ENCODE assay signal across 17 mouse cellular contexts in genomic region chr11:70189319-70190134, GRCm38 (mm10). TPM values are rescaled to one million over a fixed set of nuclear protein-coding genes. Genes with fewer than 3 reads are reported as not detected.
DNase-seq lines count a peak whose midpoint lies in the region; ATAC-seq and TF ChIP-seq lines count a peak whose summit lies in the region.
"Had no signal": no experiment of that assay in that cellular context is flagged by ENCODE, and none has a peak within 500 bp of the region (broad histone marks: within the 10 kb centered on the region; RNA-seq: fewer than 3 reads in every experiment).

No protein-coding gene starts in this region.

- H3K36me3 ChIP-seq in neural tube, embryonic 12.5 days: no peaks in the 10 kb centered on the region
- H3K36me3 ChIP-seq in stomach, embryonic 15.5 days: no peaks in the 10 kb centered on the region
- H3K36me3 ChIP-seq in forebrain, embryonic 11.5 days (ENCODE audit: control insufficient read depth, insufficient read depth, low read length): no peaks in the 10 kb centered on the region
- H3K36me3 ChIP-seq in hindbrain, embryonic 11.5 days (ENCODE audit: control insufficient read depth, insufficient read depth, low read length): no peaks in the 10 kb centered on the region
- H3K36me3 ChIP-seq: embryonic facial prominence, embryonic 10.5 days; forebrain, embryonic 10.5 days; G1E; intestine, embryonic 15.5 days; liver, embryonic 12.5 days had no signal

- no peak overlapping the region for H3K27ac ChIP-seq in neural tube, embryonic 12.5 days
- peak overlapping the region; percentile 6; the same call in 1 of the 2 replicates for H3K27ac ChIP-seq in stomach, embryonic 15.5 days
- H3K27ac ChIP-seq in forebrain, embryonic 11.5 days (ENCODE audit: low read depth, low read length): no peak overlapping the region
- H3K27ac ChIP-seq in hindbrain, embryonic 11.5 days (ENCODE audit: low read depth, low read length): no peak overlapping the region
- H3K27ac ChIP-seq: embryonic facial prominence, embryonic 10.5 days; forebrain, embryonic 10.5 days; heart, adult 2 months; intestine, embryonic 15.5 days; liver, embryonic 12.5 days had no signal

- no peak for DNase-seq in neural tube, embryonic 10.5 days (ENCODE audit: extremely low spot score, low spot score)
- peak; percentile 74 for DNase-seq in Patski (ENCODE audit: low read depth, low spot score)
- DNase-seq in adrenal gland, postnatal 14 days: peak; percentile 86
- no peak for DNase-seq in forebrain, embryonic 11.5 days (ENCODE audit: low spot score)
- DNase-seq in hindbrain, embryonic 11.5 days (ENCODE audit: low spot score): no peak
- DNase-seq: cerebellum, adult 9-11 months; heart, adult 2 months; heart, postnatal 14 days; lung, postnatal 36 days had no signal

- in situ Hi-C loops in Patski (cut with MboI; ENCODE audit: low pct_unique_long_range_greater_than_20kb): no loop called here

- TF ChIP-seq CTCF in Patski (IDR thresholded peaks at IDR 0.05): no peak

- H3K4me3 ChIP-seq in neural tube, embryonic 12.5 days: no peak overlapping the region
- no peak overlapping the region for H3K4me3 ChIP-seq in stomach, embryonic 15.5 days (replicated peaks)
- no peak overlapping the region for H3K4me3 ChIP-seq in forebrain, embryonic 11.5 days (ENCODE audit: low read depth, low read length)
- H3K4me3 ChIP-seq in hindbrain, embryonic 11.5 days (ENCODE audit: low read depth, low read length): no peak overlapping the region
- H3K4me3 ChIP-seq: embryonic facial prominence, embryonic 10.5 days; forebrain, embryonic 10.5 days; heart, adult 2 months; intestine, embryonic 15.5 days; liver, embryonic 12.5 days had no signal

- H3K9ac ChIP-seq in neural tube, embryonic 12.5 days: no peak overlapping the region
- no peak overlapping the region for H3K9ac ChIP-seq in stomach, embryonic 15.5 days
- H3K9ac ChIP-seq in forebrain, embryonic 11.5 days (ENCODE audit: low read length): no peak overlapping the region
- H3K9ac ChIP-seq in hindbrain, embryonic 11.5 days (ENCODE audit: low read depth, low read length): no peak overlapping the region
- H3K9ac ChIP-seq: intestine, embryonic 15.5 days; liver, embryonic 12.5 days had no signal

- H3K27me3 ChIP-seq in neural tube, embryonic 12.5 days (replicated peaks): no peaks in the 10 kb centered on the region
- H3K27me3 ChIP-seq in Patski: no peaks in the 10 kb centered on the region
- no peaks in the 10 kb centered on the region for H3K27me3 ChIP-seq in stomach, embryonic 15.5 days (replicated peaks)
- no peaks in the 10 kb centered on the region for H3K27me3 ChIP-seq in forebrain, embryonic 11.5 days (ENCODE audit: control insufficient read depth, insufficient read depth, low read length)
- H3K27me3 ChIP-seq in hindbrain, embryonic 11.5 days (ENCODE audit: control insufficient read depth, insufficient read depth, low read length): no peaks in the 10 kb centered on the region
- H3K27me3 ChIP-seq: intestine, embryonic 15.5 days; liver, embryonic 12.5 days had no signal

- POLR2A ChIA-PET in Patski (lab: Charles Lee): no interaction called here

- no peaks in the 10 kb centered on the region for H3K4me1 ChIP-seq in neural tube, embryonic 12.5 days
- H3K4me1 ChIP-seq in stomach, embryonic 15.5 days: no peaks in the 10 kb centered on the region
- no peaks in the 10 kb centered on the region for H3K4me1 ChIP-seq in forebrain, embryonic 11.5 days (replicated peaks; ENCODE audit: control insufficient read depth, insufficient read depth, low read length)
- no peaks in the 10 kb centered on the region for H3K4me1 ChIP-seq in hindbrain, embryonic 11.5 days (replicated peaks; ENCODE audit: control insufficient read depth, insufficient read depth, low read length)
- H3K4me1 ChIP-seq: embryonic facial prominence, embryonic 10.5 days; forebrain, embryonic 10.5 days; intestine, embryonic 15.5 days; liver, embryonic 12.5 days had no signal

- ATAC-seq in neural tube, embryonic 12.5 days (ENCODE audit: low FRiP score, low read depth): no peak
- peak; percentile 68 for ATAC-seq in Patski
- no peak; the same call in 1 of the 2 replicates for ATAC-seq in stomach, embryonic 15.5 days (ENCODE audit: insufficient read depth, low FRiP score, low read depth)
- ATAC-seq in forebrain, embryonic 11.5 days (replicated peaks; ENCODE audit: low FRiP score): no peak
- no peak for ATAC-seq in hindbrain, embryonic 11.5 days (ENCODE audit: low FRiP score)
- ATAC-seq: intestine, embryonic 15.5 days; liver, embryonic 12.5 days had no signal

- peak overlapping the region; percentile 27; the same call in 1 of the 2 replicates for H3K4me2 ChIP-seq in neural tube, embryonic 12.5 days (replicated peaks)
- no peak overlapping the region for H3K4me2 ChIP-seq in stomach, embryonic 15.5 days
- H3K4me2 ChIP-seq in forebrain, embryonic 11.5 days (ENCODE audit: low read depth, low read length, severe bottlenecking): no peak overlapping the region
- H3K4me2 ChIP-seq in hindbrain, embryonic 11.5 days (replicated peaks; ENCODE audit: low read depth, low read length): no peak overlapping the region
- H3K4me2 ChIP-seq: intestine, embryonic 15.5 days; liver, embryonic 12.5 days had no signal

- WGBS in neural tube, embryonic 12.5 days: 74% methylated on average over 28 of the region's 28 CpGs
- WGBS in stomach, embryonic 15.5 days: 79% methylated on average over 28 of the region's 28 CpGs
- WGBS in forebrain, embryonic 11.5 days: 90% methylated on average over 28 of the region's 28 CpGs
- 80% methylated on average over 28 of the region's 28 CpGs for WGBS in hindbrain, embryonic 11.5 days

- CTCF ChIA-PET in Patski (lab: Charles Lee): no interaction called here

- no peaks in the 10 kb centered on the region for H3K9me3 ChIP-seq in neural tube, embryonic 12.5 days
- no peaks in the 10 kb centered on the region for H3K9me3 ChIP-seq in stomach, embryonic 15.5 days
- no peaks in the 10 kb centered on the region for H3K9me3 ChIP-seq in forebrain, embryonic 11.5 days (ENCODE audit: control insufficient read depth, low read length)
- no peaks in the 10 kb centered on the region for H3K9me3 ChIP-seq in hindbrain, embryonic 11.5 days (ENCODE audit: control insufficient read depth, low read length)
- H3K9me3 ChIP-seq: embryonic facial prominence, embryonic 10.5 days; forebrain, embryonic 10.5 days; G1E; intestine, embryonic 15.5 days; liver, embryonic 12.5 days had no signal

RNA-seq across cellular contexts. Expression of gene Slc16a11, which starts 23.0 kb away (rescaled TPM):
- polyA plus RNA-seq in neural tube, embryonic 12.5 days (2016; fragmentation: Nextera tagmentation; extraction: Ambion mirVana): 1.7 and 3.3 TPM in 2 replicates
- polyA plus RNA-seq in Patski (2021): 1.9 TPM
- total RNA-seq in adrenal gland, postnatal 14 days (2021): 0.53 and 0.96 TPM in 2 replicates
- 1.4 and 2.4 TPM in 2 replicates for polyA plus RNA-seq in stomach, embryonic 15.5 days (2015; fragmentation: Nextera tagmentation; extraction: Ambion mirVana)
- polyA plus RNA-seq in forebrain, embryonic 11.5 days (2014; fragmentation: Nextera tagmentation; extraction: Ambion mirVana): 0.91 and 1.0 TPM in 2 replicates
- polyA plus RNA-seq in hindbrain, embryonic 11.5 days (2014; fragmentation: Nextera tagmentation; extraction: Ambion mirVana): 0.40 and 0.51 TPM in 2 replicates
- total RNA-seq: G1E; monocyte, adult 5-6 weeks had no signal
- polyA plus RNA-seq: G1E had no signal

RNA-seq across cellular contexts. Expression of gene Slc16a13, which starts 31.3 kb away (rescaled TPM):
- polyA plus RNA-seq in neural tube, embryonic 12.5 days (2016; fragmentation: Nextera tagmentation; extraction: Ambion mirVana): 13.6 and 16.3 TPM in 2 replicates
- 12.2 TPM for polyA plus RNA-seq in Patski (2021)
- 5.3 and 5.6 TPM in 2 replicates for total RNA-seq in adrenal gland, postnatal 14 days (2021)
- polyA plus RNA-seq in stomach, embryonic 15.5 days (2015; fragmentation: Nextera tagmentation; extraction: Ambion mirVana): 6.9 and 9.8 TPM in 2 replicates
- 14.6 and 15.8 TPM in 2 replicates for polyA plus RNA-seq in forebrain, embryonic 11.5 days (2014; fragmentation: Nextera tagmentation; extraction: Ambion mirVana)
- polyA plus RNA-seq in hindbrain, embryonic 11.5 days (2014; fragmentation: Nextera tagmentation; extraction: Ambion mirVana): 10.9 and 14.3 TPM in 2 replicates

RNA-seq across cellular contexts. Expression of gene Clec10a, which starts 33.5 kb away (rescaled TPM):
- 0.37 and 0.39 TPM in 2 replicates for polyA plus RNA-seq in neural tube, embryonic 12.5 days (2016; fragmentation: Nextera tagmentation; extraction: Ambion mirVana)
- polyA plus RNA-seq in Patski (2021): not detected
- total RNA-seq in adrenal gland, postnatal 14 days (2021): 4.2 and 8.2 TPM in 2 replicates
- 0.93 and 1.2 TPM in 2 replicates for polyA plus RNA-seq in stomach, embryonic 15.5 days (2015; fragmentation: Nextera tagmentation; extraction: Ambion mirVana)
- polyA plus RNA-seq in forebrain, embryonic 11.5 days (2014; fragmentation: Nextera tagmentation; extraction: Ambion mirVana): 0.44 TPM in 1 of 2 replicates, not detected in the other
- 0.32 and 1.4 TPM in 2 replicates for polyA plus RNA-seq in hindbrain, embryonic 11.5 days (2014; fragmentation: Nextera tagmentation; extraction: Ambion mirVana)
- polyA plus RNA-seq: forebrain, embryonic 10.5 days; liver, embryonic 12.5 days had no signal

RNA-seq across cellular contexts. Expression of gene Bcl6b, which starts 40.1 kb away (rescaled TPM):
- 6.9 TPM in 2 replicates for polyA plus RNA-seq in neural tube, embryonic 12.5 days (2016; fragmentation: Nextera tagmentation; extraction: Ambion mirVana)
- polyA plus RNA-seq in Patski (2021): not detected
- total RNA-seq in adrenal gland, postnatal 14 days (2021): 27.0 and 28.1 TPM in 2 replicates
- polyA plus RNA-seq in stomach, embryonic 15.5 days (2015; fragmentation: Nextera tagmentation; extraction: Ambion mirVana): 10.9 and 13.6 TPM in 2 replicates
- polyA plus RNA-seq in forebrain, embryonic 11.5 days (2014; fragmentation: Nextera tagmentation; extraction: Ambion mirVana): 4.9 and 6.8 TPM in 2 replicates
- 5.0 and 5.9 TPM in 2 replicates for polyA plus RNA-seq in hindbrain, embryonic 11.5 days (2014; fragmentation: Nextera tagmentation; extraction: Ambion mirVana)
- total RNA-seq: monocyte, adult 5-6 weeks had no signal
- polyA plus RNA-seq: G1E had no signal

RNA-seq across cellular contexts. Expression of gene 0610010K14Rik, which starts 48.2 kb away (rescaled TPM):
- 169 and 183 TPM in 2 replicates for polyA plus RNA-seq in neural tube, embryonic 12.5 days (2016; fragmentation: Nextera tagmentation; extraction: Ambion mirVana)
- 50.1 TPM for polyA plus RNA-seq in Patski (2021)
- total RNA-seq in adrenal gland, postnatal 14 days (2021): 55.7 and 62.4 TPM in 2 replicates
- 141 and 144 TPM in 2 replicates for polyA plus RNA-seq in stomach, embryonic 15.5 days (2015; fragmentation: Nextera tagmentation; extraction: Ambion mirVana)
- polyA plus RNA-seq in forebrain, embryonic 11.5 days (2014; fragmentation: Nextera tagmentation; extraction: Ambion mirVana): 202 and 223 TPM in 2 replicates
- 229 and 230 TPM in 2 replicates for polyA plus RNA-seq in hindbrain, embryonic 11.5 days (2014; fragmentation: Nextera tagmentation; extraction: Ambion mirVana)

Comparison
In these comparisons a context has a peak if more than half of its experiments do, and no peak if none do; other contexts are left out.
1. DNase-seq: peak in Patski (single experiment) and adrenal gland, postnatal 14 days (single experiment); none in neural tube, embryonic 10.5 days (single experiment), forebrain, embryonic 11.5 days (single experiment) and hindbrain, embryonic 11.5 days (single experiment).